Mouse (Mus musculus) lung, postnatal 0 days (tissue): ENCODE results near the gene D6Ertd527e. TPM values are rescaled to one million over a fixed set of nuclear protein-coding genes. Genes with fewer than 3 reads are reported as not detected.
"Not testable (repeated sequence)": the region's sequence is repeated elsewhere in the genome, so short reads cannot be mapped to it uniquely, and the experiment has no call there.

Experiments
- ATAC-seq: fragments of 200-750 bp; cut with Nextera tagmentation; 2 replicates; pipeline ENCODE4 v1.8.0; 2017; ENCODE audit warnings: moderate library complexity
- DNase-seq: peaks from one replicate; pipeline ENCODE4 v3.0.0-alpha.2; 2016; ENCODE audit warnings: low spot score
- H3K27ac ChIP-seq: fragments of 300-500 bp; sonication (generic); 2 replicates; pipeline ENCODE4 v1.5.1; 2014; ENCODE audit warnings: antibody characterized with exemption, mild to moderate bottlenecking, low read length, mixed read lengths
- H3K27me3 ChIP-seq: fragments of 300-500 bp; sonication (generic); replicated peaks from 2 replicates; pipeline ENCODE4 v1.6.1; 2014; ENCODE audit warnings: low read length, mixed read lengths; ENCODE audit not compliant: insufficient read depth
- H3K36me3 ChIP-seq: fragments of 300-500 bp; sonication (generic); 2 replicates; pipeline ENCODE4 v1.6.1; 2014; ENCODE audit warnings: low read length, mixed read lengths; ENCODE audit not compliant: insufficient read depth
- H3K4me1 ChIP-seq: fragments of 300-500 bp; sonication (generic); 2 replicates; pipeline ENCODE4 v1.6.1; 2014; ENCODE audit warnings: antibody characterized with exemption, low read depth, low read length, mixed read lengths; ENCODE audit not compliant: insufficient read depth
- H3K4me2 ChIP-seq: fragments of 300-500 bp; sonication (generic); replicated peaks from 2 replicates; pipeline ENCODE4 v1.6.1; 2014; ENCODE audit warnings: low read depth, mild to moderate bottlenecking, low read length, moderate library complexity, mixed read lengths
- H3K4me3 ChIP-seq: fragments of 300-500 bp; sonication (generic); 2 replicates; pipeline ENCODE4 v1.5.1; 2014; ENCODE audit warnings: low read depth, low read length
- H3K9ac ChIP-seq: fragments of 300-500 bp; sonication (generic); replicated peaks from 2 replicates; pipeline ENCODE4 v1.6.1; 2014; ENCODE audit warnings: low read depth, mild to moderate bottlenecking
- H3K9me3 ChIP-seq: fragments of 300-500 bp; sonication (generic); 2 replicates; pipeline ENCODE4 v1.6.1; 2016; ENCODE audit warnings: low read length, mixed read lengths
- CTCF ChIP-seq: IDR thresholded peaks from 2 replicates; pipeline ENCODE4 v1.5.1; 2016; ENCODE audit warnings: antibody characterized with exemption, mild to moderate bottlenecking
- EP300 ChIP-seq: IDR thresholded peaks from 2 replicates; pipeline ENCODE4 v1.6.1; 2016; ENCODE audit warnings: antibody characterized with exemption, mild to moderate bottlenecking, control low read depth
- WGBS: fragments of 180-500 bp; shearing (Covaris S2); extraction: QIAGEN DNeasy Blood & Tissue Kit; methylation state at CpG from one replicate; pipeline ENCODE4 v1.1.7; 2014; 5-methylcytosine and 5-hydroxymethylcytosine counted together
- polyA plus RNA-seq: library from polyadenylated mRNA; unstranded; fragments of >200 nt; fragmentation: Nextera tagmentation; extraction: Ambion mirVana; gene quantifications from 2 replicates; pipeline ENCODE4 v1.2.1, GENCODE M21; 2015

The D6Ertd527e gene
- polyA plus RNA-seq, 1 experiment from 2014 or later, result 0.30 TPM

DNA sequence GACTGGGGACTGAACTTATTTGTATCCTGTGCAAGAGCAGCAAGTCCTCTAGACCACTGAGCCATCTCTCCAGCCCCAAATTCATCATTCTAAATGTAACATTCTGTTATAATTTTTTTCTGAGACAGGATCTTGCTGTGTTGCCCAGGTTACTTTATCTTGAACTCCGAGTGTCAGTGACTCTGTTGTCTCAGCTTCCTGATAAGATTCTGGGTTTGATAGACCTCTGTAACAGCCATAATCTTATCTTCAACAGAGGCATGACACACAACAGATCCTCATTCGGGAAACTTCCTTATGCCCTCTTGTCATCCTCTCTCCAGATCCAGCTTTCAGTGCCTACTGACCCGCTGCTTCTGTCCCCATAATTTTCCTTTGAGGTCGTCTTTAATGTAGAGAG lies 31.8 kb upstream of the D6Ertd527e start:
- Histone ChIP-seq H3K4me2 (no peak overlapping the region), H3K27ac (no peak overlapping the region), H3K27me3 (no peaks in the 10 kb centered on the region), H3K4me3 (no peak overlapping the region), H3K9ac (no peak overlapping the region), H3K4me1 (no peaks in the 10 kb centered on the region), H3K9me3 (no peaks in the 10 kb centered on the region), H3K36me3 (peaks cover 11% of the 10 kb centered on the region; the same call in 1 of the 2 replicates)
- TF ChIP-seq CTCF (no peak), EP300 (no peak)
- 50% methylated on average over 4 of the region's 4 CpGs for WGBS
- ATAC-seq (no peak), DNase-seq (no peak)

DNA sequence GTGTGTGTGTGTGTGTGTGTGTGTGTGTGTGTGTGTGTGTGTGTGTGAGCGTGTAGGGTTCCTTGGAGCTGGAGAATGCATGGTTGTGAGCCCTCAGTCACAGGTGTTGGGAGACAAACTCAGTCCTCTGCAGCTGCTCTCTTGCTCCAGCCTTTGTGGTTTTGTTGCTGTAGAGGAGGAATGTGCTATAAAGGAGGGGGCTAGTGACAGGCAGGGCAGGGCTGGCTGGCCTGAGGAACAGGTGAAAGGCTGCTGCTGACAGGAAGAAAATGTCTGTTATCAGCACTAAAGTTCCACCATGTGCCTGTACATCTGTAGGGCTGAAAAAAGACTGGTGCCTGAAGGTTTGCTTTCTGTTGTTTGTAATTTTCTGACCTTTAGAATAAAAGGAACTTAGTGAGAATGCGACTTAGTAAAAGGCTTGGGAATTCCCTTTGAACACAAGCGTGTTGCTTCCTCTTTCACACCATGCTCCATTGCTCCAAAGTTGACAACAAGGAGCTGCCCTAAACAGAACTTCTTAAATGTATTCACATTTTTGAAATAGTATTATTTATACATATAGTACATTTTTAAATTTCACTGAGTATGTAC lies 29.4 kb upstream of the D6Ertd527e start:
- Histone ChIP-seq H3K4me2 (no peak overlapping the region), H3K36me3 (peaks cover 8% of the 10 kb centered on the region), H3K27me3 (no peaks in the 10 kb centered on the region), H3K9ac (no peak overlapping the region), H3K9me3 (no peaks in the 10 kb centered on the region), H3K4me1 (no peaks in the 10 kb centered on the region), H3K27ac (no peak overlapping the region), H3K4me3 (no peak overlapping the region)
- peak; percentile 13 for DNase-seq
- WGBS, result 80% methylated on average over 3 of the region's 3 CpGs
- no peak; the same call in 1 of the 2 replicates for ATAC-seq
- TF ChIP-seq EP300, result no peak
- TF ChIP-seq CTCF, result no peak

DNA sequence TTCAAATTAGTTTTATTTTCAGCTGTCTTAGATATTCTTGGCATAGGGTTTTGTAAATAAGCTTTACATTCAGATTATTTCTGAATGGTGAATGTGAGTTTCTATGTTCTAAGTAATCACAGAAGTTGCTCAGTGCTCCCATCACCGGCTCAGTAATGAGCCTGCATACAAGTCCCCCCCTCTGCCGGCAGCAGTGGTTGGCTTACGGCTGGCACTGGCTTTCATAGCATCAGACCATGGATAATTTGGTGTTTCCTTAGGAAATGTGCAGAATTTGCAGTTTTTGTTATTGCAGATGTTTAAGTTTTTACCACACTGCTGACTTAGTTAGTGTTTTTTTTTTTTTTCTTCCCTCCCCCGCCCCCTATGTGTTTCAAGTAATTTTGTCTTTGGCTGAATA lies 25.1 kb upstream of the D6Ertd527e start:
- H3K4me3 ChIP-seq, result no peak overlapping the region
- WGBS, result 91% methylated on average over 4 of the region's 4 CpGs
- no peak for DNase-seq
- no peak for ATAC-seq
- no peak for TF ChIP-seq EP300
- no peak for TF ChIP-seq CTCF
- no peak overlapping the region for H3K9ac ChIP-seq
- no peak overlapping the region for H3K27ac ChIP-seq
- no peaks in the 10 kb centered on the region for H3K4me1 ChIP-seq
- no peak overlapping the region for H3K4me2 ChIP-seq
- H3K9me3 ChIP-seq, result no peaks in the 10 kb centered on the region
- H3K27me3 ChIP-seq, result no peaks in the 10 kb centered on the region
- H3K36me3 ChIP-seq, result peaks cover 19% of the 10 kb centered on the region

DNA sequence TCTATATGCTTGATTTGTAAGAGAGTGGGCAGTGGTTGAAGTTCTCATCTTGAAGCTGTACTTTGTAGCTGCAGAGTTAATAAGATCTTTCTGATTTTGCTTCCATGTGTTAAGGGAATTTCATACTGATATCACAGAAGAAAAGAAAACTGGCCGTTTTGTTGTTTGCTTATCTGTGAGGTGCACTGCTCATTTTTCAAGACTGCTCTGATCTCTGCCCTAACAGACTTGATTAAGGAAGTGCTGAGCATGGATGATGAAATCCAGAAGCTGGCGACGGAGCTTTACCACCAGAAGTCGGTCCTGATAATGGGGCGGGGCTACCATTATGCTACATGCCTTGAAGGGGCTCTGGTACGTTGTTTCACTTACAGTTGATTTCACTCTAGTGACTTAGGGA lies 19.5 kb upstream of the D6Ertd527e start:
- Histone ChIP-seq H3K27ac (no peak overlapping the region), H3K4me2 (no peak overlapping the region), H3K4me3 (no peak overlapping the region), H3K36me3 (peaks cover 54% of the 10 kb centered on the region), H3K4me1 (no peaks in the 10 kb centered on the region), H3K9me3 (no peaks in the 10 kb centered on the region), H3K27me3 (no peaks in the 10 kb centered on the region), H3K9ac (no peak overlapping the region)
- DNase-seq (peak; percentile 30), ATAC-seq (no peak)
- no peak for TF ChIP-seq EP300
- no peak for TF ChIP-seq CTCF
- whole genome bisulfite sequencing, result 59% methylated on average over 6 of the region's 6 CpGs

DNA sequence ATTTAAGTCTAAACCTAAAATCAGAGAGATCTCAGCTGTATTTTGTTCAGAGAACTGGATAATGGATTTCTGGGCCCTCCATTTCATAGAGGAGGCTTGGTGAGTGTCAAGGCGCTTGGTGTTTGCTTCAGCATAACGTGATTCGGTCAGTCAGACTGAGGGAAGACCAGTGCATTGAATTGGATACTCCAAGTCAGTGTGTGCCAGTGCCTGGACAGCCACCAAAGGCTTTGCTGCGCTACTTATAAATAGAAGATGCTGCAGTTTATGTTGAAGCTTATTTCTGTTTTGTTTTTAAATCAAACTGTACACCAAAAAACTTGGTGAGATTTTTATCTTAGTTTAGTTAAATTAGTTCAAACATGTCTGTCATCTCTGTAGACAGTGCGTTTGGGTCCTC lies 16.2 kb upstream of the D6Ertd527e start:
- WGBS, result 91% methylated on average over 5 of the region's 5 CpGs
- no peaks in the 10 kb centered on the region for H3K9me3 ChIP-seq
- no peak overlapping the region for H3K4me2 ChIP-seq
- ATAC-seq (no peak), DNase-seq (no peak)
- H3K36me3 ChIP-seq, result peaks cover 47% of the 10 kb centered on the region
- H3K27ac ChIP-seq, result no peak overlapping the region
- no peaks in the 10 kb centered on the region for H3K27me3 ChIP-seq
- H3K9ac ChIP-seq, result no peak overlapping the region
- TF ChIP-seq EP300 (no peak), CTCF (no peak)
- no peak overlapping the region for H3K4me3 ChIP-seq
- H3K4me1 ChIP-seq, result no peaks in the 10 kb centered on the region

DNA sequence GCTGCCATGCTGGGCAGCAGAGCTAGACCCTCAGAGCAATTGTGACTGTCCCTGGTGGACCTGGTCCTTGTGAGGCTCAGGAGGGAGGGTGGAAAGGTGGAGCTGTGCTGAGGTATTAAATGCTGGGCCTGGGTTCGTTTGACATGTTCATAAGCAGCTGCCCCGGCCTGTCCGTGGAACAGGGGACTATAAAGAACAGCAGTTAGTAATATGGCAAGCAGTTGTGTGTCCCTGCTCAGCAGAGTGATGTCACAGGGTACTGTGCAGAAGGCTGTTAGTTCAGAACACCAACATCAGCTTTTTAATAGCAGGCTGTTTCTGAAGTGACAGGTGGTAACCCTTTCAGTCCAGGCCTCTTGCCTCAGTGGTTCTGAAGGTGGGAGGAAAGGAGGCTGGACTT lies 13.7 kb upstream of the D6Ertd527e start:
- no peak overlapping the region for H3K4me3 ChIP-seq
- TF ChIP-seq CTCF, result no peak
- no peak for TF ChIP-seq EP300
- no peaks in the 10 kb centered on the region for H3K9me3 ChIP-seq
- DNase-seq (no peak), ATAC-seq (no peak)
- H3K9ac ChIP-seq, result no peak overlapping the region
- no peak overlapping the region for H3K27ac ChIP-seq
- peaks cover 28% of the 10 kb centered on the region for H3K36me3 ChIP-seq
- no peak overlapping the region for H3K4me2 ChIP-seq
- no peaks in the 10 kb centered on the region for H3K27me3 ChIP-seq
- no peaks in the 10 kb centered on the region for H3K4me1 ChIP-seq
- WGBS, result 78% methylated on average over 3 of the region's 3 CpGs

DNA sequence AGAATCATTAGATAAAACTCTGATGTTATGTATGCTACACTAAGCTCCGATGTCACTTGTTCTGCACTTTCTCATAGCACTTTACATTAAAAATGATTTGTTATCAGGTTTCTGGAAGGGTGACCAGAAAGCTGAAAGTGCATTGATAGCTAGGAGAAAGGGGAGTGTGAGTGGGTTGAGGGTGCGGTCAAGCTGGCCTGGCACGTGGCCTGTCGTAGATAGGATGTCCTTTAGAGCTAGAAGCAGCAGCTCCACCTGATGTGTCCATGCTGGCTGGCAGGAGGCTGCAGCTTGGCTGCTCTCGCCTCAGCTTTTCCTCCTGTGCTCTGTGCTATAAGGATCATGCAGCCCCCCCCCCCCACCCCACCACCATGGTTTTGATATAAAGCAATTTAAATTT lies 12.1 kb upstream of the D6Ertd527e start:
- Histone ChIP-seq H3K9me3 (no peaks in the 10 kb centered on the region), H3K27ac (no peak overlapping the region), H3K36me3 (peaks cover 18% of the 10 kb centered on the region), H3K4me1 (no peaks in the 10 kb centered on the region), H3K9ac (no peak overlapping the region), H3K4me2 (no peak overlapping the region), H3K27me3 (no peaks in the 10 kb centered on the region), H3K4me3 (no peak overlapping the region)
- 90% methylated on average over 5 of the region's 5 CpGs for WGBS
- ATAC-seq, result no peak
- DNase-seq, result no peak
- TF ChIP-seq CTCF (no peak), EP300 (no peak)

DNA sequence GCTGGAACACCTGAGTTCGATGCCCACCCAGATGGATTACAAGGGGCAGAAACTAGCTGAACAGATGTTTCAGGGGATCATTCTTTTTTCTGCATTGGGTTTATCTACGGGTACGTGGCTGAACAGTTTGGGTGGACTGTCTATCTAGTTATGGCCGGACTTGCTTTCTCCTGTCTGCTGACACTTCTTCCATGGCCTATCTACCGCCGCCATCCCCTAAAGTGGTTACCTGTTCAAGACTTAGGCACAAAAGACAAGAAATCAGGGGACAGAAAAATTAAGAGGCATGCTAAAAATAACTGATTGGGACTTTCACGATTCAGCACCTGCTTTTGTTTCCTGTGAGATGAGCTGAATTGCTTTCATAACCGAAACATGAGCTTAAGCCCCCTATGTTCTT lies 10.9 kb upstream of the D6Ertd527e start:
- 87% methylated on average over 8 of the region's 8 CpGs for WGBS
- not testable (repeated sequence) for H3K4me3 ChIP-seq, H3K27ac ChIP-seq, DNase-seq, H3K9ac ChIP-seq, H3K4me2 ChIP-seq, H3K27me3 ChIP-seq, H3K9me3 ChIP-seq, ATAC-seq, H3K4me1 ChIP-seq
- peaks cover 11% of the 10 kb centered on the region; the same call in 1 of the 2 replicates for H3K36me3 ChIP-seq
